Mouse (Mus musculus) CD4-positive, CD25-positive, alpha-beta regulatory T cell, adult 2 months (primary cell): ENCODE results near the gene Eif4e2.

Experiments used
- DNase-seq: peaks from one replicate; pipeline ENCODE4 v3.0.0-alpha.2; 2012; ENCODE audit warnings: low read depth, low spot score

The Eif4e2 gene

DNA sequence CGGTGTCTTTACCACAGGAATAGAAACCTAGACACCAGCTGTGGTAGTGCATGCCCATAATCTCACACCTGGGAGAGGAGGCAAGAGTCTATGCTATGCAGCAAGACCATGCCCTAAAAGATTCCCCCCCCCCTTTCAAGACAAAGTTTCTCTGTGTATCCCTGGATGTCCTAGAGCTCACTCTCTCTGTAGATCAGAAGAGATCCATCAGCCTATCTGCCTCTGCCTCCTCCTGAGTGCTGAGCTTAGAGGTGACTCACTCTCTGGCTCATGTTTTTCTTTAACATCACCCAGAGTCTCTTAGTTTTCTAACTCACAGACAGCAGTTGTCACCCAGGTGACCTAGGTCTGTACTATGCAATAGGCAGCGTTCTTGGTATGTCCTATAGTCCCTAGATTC, 45.6 kb downstream of the Eif4e2 start:
- DNase-seq: no peak

DNA sequence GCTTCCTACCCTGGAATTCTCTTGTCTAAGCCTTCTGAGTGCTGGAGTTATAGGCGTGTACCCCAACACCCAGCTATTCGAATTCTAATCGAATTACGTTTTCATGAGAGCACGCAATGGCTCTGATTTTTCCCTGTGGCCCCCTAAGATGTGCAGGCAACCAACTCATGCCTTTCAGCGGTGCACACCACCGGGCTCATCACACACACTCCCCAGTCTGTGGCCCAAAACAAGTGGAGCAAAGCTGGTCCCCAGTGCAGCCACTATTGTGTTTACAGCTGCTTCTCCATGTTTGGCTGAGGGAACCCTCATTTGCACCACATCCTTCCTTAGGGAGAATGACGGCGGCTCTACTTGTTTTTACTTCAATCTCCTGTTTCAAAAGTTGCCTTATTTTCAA, 49.5 kb downstream of the Eif4e2 start:
- no peak for DNase-seq

DNA sequence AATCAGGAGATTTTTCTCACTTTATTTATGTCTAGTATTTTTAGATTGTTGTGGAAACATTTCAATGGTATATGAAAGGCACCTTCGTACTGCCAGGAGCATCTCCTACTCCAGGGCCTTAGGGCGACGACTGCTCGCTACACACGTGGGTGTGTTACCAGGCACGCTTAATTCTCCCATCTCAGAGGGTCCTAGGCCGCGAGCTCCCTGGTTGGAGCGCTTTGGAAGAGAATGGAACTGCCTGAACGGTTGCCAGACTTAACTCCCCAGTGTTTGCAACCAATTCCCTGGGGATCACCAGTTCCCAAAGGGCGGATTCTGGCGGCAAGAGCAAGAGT, 50.1 kb downstream of the Eif4e2 start:
- no peak for DNase-seq

DNA sequence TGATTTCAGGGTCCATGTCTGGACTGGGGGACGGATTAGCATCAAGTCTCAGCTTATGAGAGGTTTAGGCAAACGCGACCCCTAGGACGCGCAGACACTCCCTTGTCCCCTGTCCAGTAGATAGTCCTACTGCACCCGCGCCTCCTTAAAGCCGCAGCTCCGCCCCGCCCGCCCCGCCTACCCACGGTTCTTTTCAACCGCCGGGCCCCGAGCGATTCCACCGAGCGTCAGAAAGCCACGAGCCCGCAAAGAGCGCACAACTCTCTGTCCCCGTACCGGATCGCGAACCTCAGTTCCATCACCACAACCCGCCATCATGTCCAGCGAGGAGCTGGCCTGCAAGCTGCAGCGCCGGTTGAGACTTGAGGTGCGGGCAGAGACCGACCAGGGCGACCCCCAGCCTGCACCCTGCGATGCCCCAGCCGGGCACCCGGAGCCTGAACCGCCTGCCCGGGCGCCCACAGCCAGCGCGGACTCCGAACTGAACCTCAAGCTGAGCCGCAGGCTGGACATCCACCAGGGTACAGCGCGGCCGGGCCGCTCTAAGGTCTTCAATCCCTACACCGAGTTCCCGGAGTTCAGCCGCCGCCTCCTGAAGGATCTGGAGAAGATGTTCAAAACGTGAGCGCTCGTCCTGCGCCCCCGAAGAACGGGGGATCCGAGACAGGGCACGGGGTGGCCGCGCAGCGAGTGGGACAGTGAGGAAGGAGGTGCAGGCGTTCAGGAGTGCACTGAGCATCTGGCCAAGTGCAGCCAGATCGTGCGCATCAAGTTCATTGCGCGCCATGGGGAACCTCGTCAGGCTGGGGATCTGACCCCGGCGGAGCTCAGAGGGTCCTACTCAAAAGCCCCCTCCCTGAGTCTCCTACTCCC, 50.7 kb downstream of the Eif4e2 start, which contains the start of gene Efhd1:
Gene Efhd1, plus strand, starts transcription at position 230 of the 873 bp plus-strand sequence.
- DNase-seq: peak; percentile 13

DNA sequence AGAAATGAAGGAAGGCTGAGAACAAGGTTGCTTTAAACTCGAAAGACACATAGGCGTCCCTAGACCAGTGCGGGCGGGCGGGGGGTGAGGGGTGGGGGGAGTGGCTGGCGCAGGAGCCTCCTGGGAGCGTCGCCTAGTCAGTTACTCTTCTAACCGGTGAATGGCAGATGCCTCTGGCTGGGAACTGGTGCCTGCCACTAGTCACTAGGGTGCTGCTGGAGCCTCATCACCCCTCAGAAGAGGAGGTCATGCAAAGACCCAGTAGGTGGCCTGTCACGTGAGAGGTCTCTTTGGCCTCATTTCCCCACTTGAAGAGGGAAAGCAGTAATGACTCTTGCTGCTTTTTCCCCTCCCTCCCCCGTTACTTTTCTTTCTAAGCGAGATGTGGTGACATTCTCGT, 51.5 kb downstream of the Eif4e2 start:
- no peak for DNase-seq

DNA sequence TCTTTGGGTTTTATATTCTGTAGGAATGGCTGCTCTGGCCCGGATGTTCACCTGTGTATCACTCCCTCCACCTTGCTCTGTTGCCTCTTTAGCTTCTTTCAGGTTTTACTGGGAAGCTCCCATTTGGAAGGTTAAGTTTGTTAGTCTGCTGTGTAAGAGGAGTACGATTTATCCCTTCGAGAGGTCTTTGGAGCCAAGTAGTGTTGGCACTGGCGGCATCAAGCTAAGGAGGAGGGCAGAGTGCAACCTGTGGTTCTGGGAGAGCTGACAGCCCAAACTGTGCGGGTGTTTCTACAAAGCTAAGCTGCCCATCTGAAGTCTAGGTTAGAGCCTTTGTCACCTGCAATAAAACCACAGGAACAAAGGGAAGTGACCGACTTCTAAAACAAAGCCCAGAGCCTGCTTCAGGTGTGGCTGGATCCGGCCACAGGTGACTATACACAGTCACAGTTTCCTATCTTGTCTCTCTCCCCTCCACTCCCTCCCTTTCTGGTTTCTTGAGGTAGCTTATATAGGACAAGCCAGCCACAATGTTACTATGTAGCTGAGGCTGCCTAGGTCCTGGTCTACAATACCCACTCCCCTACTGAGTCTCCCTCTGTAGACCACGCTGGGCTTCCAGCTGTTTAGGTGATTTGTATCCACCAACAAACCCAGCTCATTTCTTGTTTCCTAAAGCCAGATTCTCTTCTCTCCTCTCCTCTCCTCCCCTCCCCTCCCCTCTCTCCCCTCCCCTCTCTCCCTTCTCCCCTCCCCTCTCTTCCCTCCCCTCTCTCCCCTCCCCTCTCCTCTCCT, 52.8 kb downstream of the Eif4e2 start:
- DNase-seq: no peak

DNA sequence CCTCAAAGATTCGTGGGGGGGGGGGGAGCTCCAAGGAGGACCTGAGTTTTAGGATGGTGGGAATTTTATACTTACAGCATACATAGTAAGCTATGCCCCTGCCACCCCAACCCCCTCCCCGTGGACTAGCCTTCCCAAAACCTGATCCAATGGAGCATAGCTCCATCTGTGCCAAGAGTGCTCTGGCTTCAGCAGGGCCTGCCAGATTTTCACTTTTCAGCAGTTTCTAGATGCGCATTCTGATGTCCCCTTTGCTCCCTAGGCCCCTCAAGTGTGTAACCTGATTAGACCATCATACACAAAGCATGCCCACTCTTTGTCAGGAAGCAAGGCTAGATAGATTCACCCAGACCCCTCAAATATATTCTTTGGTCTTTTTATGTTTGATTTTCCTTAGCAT, 56.5 kb downstream of the Eif4e2 start:
- DNase-seq: no peak

DNA sequence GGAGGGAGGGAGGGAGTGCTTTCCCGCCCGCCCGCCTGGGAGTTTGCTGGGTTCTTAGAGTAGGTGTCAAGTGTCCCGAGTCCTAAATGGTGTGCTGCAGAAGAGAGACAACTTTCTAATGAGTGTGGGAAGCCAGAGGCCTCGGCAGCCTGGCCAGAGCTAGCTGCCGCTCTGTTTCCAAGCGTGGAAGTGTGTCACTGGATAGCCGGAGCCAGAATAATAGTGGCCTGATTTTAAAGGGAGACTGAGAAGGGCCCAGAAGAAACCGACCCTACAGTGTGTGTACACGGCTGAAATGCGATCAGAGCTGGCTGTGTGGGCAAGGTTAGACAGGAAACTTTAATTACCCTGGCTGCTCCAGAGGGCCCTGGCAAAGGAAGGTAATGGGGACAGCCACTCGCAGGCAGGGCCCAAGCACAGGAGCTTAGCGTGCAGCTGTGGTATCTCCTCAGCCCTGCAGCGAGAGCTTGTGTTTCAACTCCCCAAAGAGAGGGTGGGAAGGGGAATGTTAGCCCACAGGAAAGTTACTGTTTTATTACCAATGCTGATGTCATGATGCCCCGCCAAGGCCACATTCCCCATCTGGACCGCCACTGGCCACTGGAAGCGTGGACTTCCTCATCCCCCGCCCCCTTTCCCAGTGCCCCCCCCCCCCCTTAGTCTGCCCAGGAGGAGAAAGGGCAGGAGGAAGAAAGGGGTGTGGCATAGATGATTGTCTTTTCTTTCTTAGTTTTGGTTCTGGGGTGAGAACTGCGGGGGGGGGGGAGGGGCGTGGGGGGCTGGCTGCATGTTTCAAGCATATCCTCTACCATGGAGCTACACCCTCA, 57.1 kb downstream of the Eif4e2 start:
- DNase-seq: no peak

DNA sequence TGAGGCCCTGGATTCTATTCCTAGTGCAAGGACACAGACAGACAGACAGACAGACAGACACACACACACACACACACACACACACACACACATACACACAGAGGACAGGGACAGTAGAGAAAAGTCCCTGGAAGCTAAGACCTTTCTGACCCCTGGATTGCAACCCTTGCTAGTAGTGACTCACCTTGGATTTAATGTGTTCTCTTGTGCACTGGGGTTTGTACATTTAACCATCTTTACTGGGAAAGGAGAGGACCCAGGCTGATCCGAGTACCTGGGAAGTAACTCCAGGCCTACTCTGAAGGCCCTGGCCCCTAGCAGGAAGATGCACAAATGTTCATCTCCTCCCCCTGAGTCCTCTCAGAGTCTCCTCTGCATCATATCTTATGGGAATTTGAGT, 57.9 kb downstream of the Eif4e2 start:
- no peak for DNase-seq

DNA sequence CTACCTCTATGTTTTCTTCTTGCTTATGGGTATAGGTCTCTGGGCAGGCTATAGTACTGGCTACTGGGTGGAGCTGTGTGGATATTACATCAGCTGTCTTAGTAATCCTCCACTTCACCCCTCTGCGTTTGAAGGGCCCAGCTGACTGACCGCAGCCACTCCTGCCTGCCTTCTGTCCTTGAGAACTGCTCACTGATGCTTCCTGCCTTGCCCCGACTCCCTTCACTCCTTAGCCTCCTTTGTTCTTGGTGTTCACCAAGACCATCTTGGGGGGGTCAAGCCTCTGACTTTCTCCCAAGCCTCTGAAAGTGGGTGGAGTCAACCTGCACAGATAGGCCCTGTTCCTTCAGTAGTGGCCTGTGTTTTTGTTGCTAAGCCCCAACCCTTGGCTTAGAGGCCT, 58.7 kb downstream of the Eif4e2 start:
- no peak for DNase-seq

DNA sequence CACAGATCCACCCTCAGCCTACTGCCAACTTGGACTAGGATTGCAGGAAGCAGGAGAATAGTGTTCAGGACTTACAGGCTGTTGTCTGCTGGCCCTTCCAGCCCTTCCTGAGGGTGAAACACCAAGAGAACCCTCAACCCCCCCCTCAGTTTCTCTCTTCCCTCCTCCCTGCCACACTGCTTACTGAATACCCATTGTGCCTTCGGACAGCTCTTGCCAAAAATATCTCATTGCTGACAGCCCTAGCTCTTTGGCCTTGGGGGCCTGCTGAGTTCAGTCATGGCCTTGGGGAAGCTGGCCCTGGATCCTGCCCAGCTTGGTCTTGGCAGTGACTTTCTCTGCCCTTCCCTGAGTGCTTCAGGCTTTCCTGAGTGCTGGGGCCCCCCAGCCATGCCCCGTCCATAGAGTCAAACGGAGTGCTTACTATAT, 59.8 kb downstream of the Eif4e2 start:
- no peak for DNase-seq

DNA sequence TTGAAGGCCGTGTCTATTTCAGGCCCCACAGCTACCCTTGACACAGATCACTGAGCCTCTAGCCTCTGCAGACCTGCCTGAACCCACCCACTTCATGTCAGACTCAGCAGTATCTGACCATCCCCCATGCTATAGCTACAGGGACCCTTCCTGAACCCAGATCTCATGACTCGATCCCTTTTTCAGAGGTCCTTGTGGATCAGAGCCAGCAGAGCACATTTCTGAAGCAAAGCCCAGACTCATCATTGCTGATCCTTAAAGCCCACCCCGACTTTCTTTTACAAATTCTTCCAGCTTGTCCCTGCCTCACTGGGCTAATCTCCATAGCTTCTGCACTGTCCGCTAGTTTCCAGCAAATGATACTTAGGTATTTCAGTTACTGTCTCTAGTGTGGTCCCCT, 60.4 kb downstream of the Eif4e2 start:
- DNase-seq: no peak

DNA sequence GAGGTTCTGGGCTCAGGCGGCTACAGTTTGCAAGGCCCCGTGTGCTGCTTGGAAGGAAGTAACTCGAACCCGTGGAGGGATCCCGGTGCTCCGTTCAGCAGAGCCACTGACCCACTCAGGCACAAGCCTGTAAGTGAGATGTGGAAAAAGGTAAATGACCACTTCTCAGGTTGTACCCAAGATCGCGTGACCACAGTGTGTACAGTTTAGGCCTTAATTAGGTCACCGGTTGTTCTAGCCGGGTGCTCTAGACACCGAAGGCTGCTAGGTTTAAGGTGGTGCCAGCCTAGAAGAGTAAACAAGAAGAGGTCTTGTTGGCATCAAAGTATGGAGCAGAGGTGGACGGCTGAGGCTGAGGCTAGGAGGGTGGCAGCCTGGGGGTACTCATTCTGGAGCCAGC, 61.4 kb downstream of the Eif4e2 start:
- DNase-seq: no peak

DNA sequence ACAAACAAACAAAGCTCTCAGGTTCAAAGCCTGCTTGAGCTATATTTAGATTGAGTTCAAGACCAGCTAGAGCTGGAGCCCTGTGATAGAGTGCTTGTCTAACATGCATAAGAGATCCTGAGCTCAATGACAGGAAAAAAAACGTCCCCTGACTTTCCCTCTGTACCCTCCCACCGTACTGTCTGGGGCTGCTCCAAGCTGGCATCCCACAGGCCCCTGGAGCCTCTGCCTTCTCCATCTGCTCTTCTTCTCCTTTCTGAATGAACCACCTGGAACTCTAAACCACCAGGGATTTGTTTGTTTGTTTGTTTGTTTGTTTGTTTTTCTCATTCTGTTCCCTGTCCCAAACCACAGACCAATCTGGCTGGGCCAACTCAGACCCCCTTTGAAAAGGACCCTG, 62.3 kb downstream of the Eif4e2 start:
- DNase-seq: no peak

DNA sequence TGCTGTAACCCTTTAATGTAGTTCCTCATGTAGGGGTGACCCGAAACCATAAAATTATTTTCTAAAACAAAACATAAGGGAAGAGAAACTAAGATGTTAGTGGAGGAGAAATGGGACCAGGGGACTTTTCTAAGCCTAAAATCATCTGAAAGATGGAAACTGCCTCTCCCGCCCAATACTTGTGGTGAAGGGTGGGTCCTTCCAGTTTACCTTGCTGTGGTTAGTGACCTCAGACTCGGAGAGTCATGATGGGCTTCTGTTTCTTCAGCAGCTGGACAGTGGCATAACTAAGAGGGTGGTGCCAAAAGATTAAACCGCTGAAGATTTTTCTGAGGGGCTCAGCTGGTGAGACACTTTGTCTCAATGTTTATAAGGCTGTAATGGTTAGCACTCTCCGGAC, 66.6 kb downstream of the Eif4e2 start:
- no peak for DNase-seq

DNA sequence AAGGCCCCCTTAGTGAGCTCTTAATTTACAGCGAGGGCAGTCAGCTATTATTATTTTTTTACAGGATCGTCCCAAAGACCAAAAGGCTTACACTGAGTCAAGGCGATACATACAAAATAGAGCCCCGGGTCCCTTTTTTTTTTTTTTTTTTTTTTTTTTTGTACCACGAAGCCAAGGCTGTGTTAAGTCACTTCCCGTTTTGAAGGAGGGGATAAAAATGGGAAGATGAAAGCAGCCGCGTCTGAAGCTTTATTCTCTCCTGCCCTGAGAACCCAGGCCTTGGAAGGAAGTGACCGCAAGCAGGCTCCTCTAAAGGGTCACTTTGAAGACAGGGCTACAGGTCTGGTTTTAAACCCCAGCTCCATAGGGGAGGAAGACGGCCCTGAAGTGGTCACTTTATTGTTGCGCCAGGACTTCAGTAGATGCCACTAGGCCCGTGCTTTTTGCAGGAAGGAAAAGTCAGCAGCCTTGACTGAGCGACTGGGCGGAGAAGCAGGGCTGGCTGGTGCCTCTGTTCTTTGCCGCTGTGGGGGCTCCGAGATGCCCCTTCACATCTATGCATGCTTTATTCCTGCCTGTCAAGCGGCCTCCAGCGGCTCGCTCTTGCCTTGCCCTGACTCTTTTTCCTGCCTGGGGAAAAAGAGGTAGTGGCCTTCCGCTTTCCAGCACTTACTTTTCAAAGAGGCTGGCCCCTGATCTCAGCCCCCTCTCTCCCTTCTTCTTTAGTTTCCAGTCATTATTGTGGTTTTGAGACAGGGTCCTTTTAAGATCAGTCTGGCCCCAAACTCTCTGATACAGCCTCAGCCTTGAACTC, 68.1 kb downstream of the Eif4e2 start:
- DNase-seq: no peak

DNA sequence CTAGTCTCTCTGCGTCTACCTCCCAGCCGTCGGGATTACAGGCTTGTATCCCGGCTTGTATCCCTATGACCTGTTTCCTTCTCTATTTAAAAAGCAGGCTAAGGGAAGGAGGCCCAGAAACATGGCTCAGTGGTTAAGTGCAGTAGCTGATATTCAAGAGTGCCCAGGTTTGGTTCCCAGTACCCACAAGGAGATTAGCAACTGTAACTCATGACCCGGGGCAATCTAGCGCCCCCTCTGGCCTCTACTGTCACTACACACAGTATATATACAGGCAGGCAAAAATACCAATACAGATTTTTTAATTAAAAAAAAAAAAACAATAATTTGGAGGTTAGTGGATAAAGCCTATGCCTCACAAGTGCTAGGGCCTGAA, 68.7 kb downstream of the Eif4e2 start:
- DNase-seq: no peak

DNA sequence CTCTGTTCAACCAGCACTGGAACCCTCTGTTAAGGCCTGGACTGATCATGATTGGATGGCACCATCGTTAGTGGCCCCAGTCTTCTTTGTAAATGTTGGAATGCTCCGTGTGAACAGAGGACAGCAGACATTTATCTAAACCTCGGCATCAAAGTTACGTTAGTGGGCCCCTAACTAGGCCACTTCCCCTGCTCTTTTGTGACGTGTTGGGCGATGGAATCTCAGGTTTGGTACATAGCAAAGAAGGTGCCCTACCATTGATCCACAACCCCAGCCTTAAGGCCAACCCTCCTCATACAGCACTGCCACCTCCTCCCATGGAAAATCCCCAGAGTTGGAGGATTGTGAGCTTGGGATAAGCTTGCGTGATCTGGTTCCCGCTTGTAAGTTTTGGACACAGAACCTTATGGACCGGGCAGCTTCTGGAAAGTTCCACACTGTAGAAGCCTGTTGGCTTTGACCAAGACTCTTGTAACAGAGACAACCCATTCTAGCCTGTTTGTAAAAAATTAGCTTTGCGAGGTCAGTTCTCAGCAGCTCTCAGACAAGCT, 69.8 kb downstream of the Eif4e2 start:
- DNase-seq: no peak

DNA sequence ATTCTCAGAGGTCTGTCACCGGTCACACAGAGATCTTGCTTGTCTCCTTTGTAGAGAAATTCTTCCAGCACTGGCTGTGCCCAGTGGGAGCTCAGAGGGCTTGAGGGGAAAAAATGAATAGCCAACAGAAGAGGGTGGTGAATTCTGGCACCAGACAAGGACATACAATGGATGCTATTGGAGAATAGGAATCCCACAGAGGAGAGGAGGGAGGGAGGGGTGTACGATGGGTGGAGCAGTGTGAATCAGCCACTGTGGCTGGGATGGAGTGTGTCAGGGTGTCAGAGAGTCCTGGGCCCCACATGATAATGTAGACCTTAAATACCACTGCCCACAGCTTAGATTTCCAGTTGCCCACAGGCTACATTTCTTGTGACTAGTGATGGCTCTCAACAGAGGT, 73.4 kb downstream of the Eif4e2 start:
- no peak for DNase-seq
